Mouse (Mus musculus): ENCODE results near the gene Skap1.
A peak's percentile ranks its signal among the peaks of the same experiment; 100 is the strongest.

Skap1 gene

GRCm38 (mm10) chr11:96560229-96560628 is 95.8 kb downstream of the Skap1 start:
- no peak for DNase-seq (ENCODE audit: low read depth, low spot score)

DNA sequence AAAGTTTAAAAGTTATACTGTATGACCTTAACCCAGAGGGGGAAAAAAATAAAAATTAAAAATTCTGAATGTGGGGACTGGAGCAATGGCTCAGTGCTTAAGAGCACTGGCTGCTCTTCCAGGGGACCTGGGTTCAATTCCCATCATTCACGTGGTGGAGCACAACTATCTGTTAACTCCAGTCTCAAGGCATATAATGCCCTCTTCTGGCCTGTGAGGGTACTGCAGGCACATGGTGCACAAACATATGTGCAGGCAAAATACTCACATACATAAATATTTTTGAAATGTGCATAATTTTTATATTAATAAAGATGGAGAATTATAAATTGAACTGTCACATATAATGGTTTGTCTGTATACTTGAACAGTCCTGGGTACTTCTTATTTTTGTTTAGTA is 99.7 kb downstream of the Skap1 start:
- DNase-seq (ENCODE audit: low read depth, low spot score), result peak; percentile 64

- peak; percentile 76 for DNase-seq (ENCODE audit: low read depth, low spot score)
Observed at GRCm38 (mm10) chr11:96572515-96572914, 108.1 kb downstream of the Skap1 start.

DNA sequence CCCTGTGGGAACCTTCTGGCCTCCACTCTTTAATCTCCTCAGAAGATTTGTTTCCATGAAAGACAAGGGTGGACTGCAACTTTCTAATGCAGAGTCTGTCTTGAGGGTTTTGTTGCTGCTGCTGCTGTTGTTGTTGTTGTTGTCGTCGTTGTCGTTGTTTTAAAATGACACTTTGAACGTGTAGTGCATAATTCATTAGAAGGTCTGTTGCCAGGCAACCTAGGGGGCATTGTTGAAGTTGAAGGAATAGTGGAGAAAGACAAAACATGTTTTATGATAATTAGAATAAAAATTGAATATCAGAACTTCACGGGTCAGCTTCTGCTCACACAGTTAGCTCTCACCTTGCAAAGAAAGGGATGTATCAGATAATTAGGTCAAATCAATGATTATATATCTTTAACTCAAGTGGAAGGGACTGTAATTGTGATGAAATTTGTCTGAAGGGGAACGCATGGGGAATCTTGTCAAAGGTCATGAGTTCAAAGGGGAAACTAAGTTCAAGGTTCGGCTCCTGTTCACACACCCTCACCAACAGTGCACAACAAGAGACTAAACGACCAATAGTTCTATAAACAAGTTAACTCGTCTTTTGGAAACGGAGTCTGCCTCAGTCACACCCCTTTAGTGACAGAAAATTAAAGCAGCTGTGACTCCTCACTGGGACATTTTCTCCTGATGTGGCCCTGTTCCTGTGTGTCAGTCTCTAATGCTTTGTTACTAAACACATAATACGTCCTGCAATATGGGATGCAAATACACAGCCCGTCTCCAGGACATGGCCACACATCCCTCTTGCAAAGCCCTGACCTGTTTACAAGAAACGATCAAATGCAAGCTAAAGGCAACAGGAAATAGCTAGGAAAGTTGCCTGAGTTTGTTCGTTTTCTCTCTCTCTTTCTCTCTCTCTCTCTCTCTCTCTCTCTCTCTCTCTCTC is 112.4 kb downstream of the Skap1 start:
- peak; percentile 58 for DNase-seq (ENCODE audit: low read depth, low spot score)

DNA sequence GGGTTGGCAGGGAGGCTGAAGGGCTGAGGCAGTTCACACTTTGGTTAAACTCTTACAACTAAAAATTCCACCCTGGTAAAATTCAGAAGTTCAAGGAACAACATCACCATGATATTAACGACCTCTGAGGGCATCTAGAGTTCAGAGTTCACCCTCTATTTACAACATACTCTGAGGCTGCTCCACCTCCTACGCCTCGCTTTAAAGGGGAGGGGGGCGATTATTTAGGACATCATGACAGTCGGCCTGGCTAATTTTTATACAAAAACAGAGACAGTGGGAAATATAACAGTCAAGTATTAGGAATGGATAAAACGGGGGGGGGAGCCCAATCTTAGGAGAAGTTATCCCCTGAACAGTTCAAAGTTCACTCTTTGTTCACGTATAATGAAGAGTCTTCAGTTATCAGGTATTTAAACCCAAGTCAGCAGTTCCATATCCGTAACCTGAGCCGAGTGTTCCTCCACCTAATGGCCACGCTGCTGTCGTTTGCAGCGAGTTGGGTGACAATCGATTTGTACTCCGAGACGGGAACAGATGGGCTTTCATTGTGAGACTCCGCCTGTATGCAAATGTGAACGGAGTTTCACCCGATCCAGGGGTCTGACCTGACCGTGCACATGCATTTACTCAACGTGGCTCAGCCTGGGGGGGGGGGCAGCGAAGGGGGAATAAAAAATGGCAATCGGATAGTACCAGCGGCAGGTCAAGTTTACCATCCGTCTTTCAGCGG is 114.3 kb downstream of the Skap1 start:
- DNase-seq (ENCODE audit: low read depth, low spot score), result peak; percentile 71

GRCm38 (mm10) chr11:96581604-96582384 is 117.4 kb downstream of the Skap1 start:
- peak; percentile 71 for DNase-seq (ENCODE audit: low read depth, low spot score)

DNA sequence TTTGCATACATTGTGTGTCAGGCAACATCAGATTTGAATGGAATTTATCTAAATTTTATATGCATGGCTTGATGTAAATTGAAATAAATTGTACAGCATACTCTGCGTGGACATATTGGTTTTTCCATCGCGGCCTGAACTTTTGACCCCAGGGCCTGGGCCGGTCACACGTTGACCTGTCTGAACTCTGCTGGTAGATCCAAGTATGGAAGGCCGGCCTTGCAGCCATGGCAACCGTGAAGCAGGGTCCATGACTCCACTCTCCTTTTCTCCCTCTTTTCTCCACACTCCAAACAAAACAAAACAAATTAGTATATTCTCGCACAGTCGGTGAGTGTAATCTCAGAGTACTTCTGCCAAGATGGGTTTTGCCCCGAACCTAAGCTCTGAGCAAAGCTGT is 118.2 kb downstream of the Skap1 start:
- peak; percentile 49 for DNase-seq (ENCODE audit: low read depth, low spot score)

DNA sequence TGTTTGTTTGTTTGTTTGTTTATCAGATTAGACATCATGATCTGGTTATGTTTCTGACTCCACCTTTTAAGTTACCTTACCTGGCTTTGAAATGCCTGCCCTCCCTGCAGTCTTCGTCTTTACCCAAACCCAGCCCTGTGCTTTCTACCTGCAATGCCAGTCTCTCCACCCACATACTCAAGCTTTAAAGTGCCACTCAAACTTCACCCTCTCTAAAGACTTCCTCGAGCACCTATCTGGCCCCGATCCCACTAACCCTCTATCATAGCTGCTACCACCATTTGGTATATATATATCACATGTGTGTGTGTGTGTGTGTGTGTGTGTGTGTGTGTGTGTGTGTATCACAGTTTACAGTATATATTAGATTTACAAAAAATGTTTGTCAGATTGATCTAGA is 125.4 kb downstream of the Skap1 start:
- no peak for DNase-seq (ENCODE audit: low read depth, low spot score)

DNA sequence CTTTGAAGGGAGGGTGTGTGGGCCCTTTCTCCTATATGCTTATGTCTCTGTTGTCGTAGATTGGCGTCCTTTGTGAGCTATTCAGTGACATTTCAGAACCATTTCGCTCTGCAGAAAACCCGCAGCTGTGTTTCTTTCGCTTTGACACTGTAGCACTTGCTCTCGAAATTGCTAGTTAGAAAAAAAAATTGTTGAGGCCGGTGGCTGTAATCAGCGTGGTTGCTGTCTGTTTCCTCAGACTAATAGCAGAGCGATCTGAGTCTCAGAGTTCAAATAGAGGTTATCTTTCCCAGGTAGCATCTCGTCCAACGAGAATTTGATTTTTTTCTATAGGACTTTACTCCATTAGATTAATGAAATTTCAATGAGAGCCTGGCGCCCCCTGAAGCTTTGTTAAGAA is 131.5 kb downstream of the Skap1 start:
- DNase-seq (ENCODE audit: low read depth, low spot score), result no peak

- DNase-seq (ENCODE audit: low read depth, low spot score), result no peak
Observed at GRCm38 (mm10) chr11:96596301-96596700, 131.9 kb downstream of the Skap1 start.

DNA sequence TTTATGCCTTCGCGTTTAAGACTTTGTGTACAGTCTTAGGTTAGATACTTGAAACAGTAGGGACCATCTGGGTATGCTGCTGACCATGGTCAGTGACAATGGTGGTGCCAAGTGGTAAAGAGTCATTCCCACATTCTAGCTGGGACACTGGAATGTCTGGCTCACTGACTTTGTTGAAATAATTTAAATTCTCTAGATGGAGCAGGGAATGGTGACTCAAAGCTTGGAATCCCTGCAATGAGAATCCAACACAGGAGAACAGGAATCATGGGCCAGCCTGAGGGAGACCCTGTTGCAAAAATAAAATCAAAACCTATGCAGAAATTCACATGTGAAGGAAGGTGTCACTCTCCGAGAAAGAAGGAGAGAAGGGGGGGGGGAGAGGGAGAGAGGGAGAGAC is 138.4 kb downstream of the Skap1 start:
- no peak for DNase-seq (ENCODE audit: low read depth, low spot score)

GRCm38 (mm10) chr11:96604306-96604705 is 139.9 kb downstream of the Skap1 start:
- no peak for DNase-seq (ENCODE audit: low read depth, low spot score)

GRCm38 (mm10) chr11:96604751-96605450 is 140.5 kb downstream of the Skap1 start:
- DNase-seq (ENCODE audit: low read depth, low spot score), result no peak

DNA sequence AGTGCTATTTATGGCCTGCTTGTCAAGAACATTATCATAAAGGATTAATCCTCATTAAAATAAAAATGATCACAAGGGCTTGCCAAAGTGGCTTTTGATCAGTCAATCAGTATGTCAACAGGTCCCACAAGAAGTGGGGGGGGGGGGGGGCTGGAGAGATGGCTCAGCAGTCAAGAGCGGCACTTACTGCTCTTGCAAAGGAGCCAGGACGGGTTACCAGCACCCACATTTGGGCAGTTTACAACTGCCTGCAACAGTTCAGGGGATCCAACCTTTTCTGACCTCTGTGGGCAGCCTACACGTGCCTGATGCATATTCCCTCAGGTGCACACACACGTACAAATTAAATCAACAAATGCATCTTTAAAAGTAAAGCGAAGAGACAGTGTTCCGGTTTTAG is 141.1 kb downstream of the Skap1 start:
- DNase-seq (ENCODE audit: low read depth, low spot score), result no peak

DNA sequence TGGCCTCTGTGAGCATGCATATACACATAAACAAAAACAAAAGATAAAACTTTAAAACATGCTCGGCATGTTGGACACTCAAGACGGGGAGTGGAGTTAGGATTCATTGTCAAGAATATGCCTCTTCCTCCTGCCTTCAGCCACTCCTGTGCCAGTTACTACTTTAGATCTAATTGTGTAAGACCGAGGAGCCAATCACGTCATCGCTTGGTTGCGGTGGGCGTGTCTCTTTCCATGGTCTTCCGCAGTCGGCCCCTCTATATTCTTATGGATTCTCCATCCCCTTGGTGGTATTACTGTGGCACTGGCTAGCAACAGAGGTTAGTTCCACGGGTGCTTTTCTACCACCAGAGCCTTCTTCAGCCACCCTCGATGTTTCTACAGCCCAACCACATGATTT is 148.2 kb downstream of the Skap1 start:
- peak; percentile 64 for DNase-seq (ENCODE audit: low read depth, low spot score)

- DNase-seq (ENCODE audit: low read depth, low spot score), result no peak
Observed at GRCm38 (mm10) chr11:96616792-96617191, 152.4 kb downstream of the Skap1 start.

GRCm38 (mm10) chr11:96618789-96619445 is 154.5 kb downstream of the Skap1 start:
- no peak for DNase-seq (ENCODE audit: low read depth, low spot score)

- DNase-seq (ENCODE audit: low read depth, low spot score), result no peak
Observed at GRCm38 (mm10) chr11:96619576-96619975, 155.2 kb downstream of the Skap1 start.

- no peak for DNase-seq (ENCODE audit: low read depth, low spot score)
Observed at GRCm38 (mm10) chr11:96620006-96620405, 155.6 kb downstream of the Skap1 start.

DNA sequence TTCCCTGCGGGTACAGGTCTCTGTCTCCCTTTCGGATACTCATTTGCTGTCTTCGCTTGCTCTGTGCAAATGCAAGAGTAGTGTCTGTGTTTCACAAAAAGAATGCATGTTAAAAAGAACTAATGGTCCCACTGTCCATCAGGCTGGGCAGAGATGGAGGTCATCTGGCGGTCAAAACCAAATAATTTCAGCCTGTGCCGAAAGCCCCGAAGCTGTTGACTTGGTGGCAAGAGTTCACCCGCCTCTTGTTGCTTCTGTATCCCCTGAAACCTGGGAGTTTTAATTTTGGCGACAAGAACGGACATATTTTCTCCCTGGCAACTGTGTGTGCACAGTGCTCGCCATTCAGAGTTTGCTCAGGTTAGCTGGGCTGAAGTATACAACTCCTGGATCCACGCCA is 156.3 kb downstream of the Skap1 start:
- no peak for DNase-seq (ENCODE audit: low read depth, low spot score)

DNA sequence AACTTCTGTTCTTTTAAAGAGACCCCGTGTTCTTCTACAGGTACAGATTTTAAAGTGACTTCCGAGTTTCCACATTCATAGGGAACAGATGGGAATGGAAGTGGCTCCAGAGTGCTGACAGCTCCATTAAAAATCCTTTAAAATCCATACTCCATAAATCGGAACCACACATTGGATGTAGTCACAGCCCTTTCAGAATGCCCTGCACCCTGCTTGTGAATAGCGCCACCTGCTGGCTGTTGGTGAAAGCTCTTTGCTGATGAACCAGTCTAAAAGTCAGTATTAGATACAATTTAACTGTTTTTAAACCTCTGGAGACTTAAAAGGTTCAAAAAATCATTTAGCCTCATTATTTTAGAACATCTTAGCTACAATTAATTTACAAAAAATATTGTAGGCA is 156.8 kb downstream of the Skap1 start:
- DNase-seq (ENCODE audit: low read depth, low spot score), result peak; percentile 75
